Mouse (Mus musculus): ENCODE results near the gene Prr11. TPM values are rescaled to one million over a fixed set of nuclear protein-coding genes. Genes with fewer than 3 reads are reported as not detected.
"Not testable (repeated sequence)": the region's sequence is repeated elsewhere in the genome, so short reads cannot be mapped to it uniquely, and the experiment has no call there.

The Prr11 gene
- polyA plus RNA-seq, 1 experiment from 2014 or later: 2.9 TPM

- no peaks in the 10 kb centered on the region for H3K27me3 ChIP-seq (ENCODE audit: control insufficient read depth, insufficient read depth, low read length)
- H3K4me2 ChIP-seq (replicated peaks): no peak overlapping the region
- no peak overlapping the region for H3K9ac ChIP-seq
- WGBS: 76% methylated on average over 3 of the region's 3 CpGs
- H3K27ac ChIP-seq: no peak overlapping the region
- no peak for DNase-seq (ENCODE audit: low spot score)
- no peaks in the 10 kb centered on the region for H3K4me1 ChIP-seq (replicated peaks; ENCODE audit: control insufficient read depth, insufficient read depth, low read length)
- H3K9me3 ChIP-seq (ENCODE audit: control insufficient read depth, low read length): no peaks in the 10 kb centered on the region
- H3K36me3 ChIP-seq (replicated peaks; ENCODE audit: control insufficient read depth, insufficient read depth): peaks cover 72% of the 10 kb centered on the region
- no peak overlapping the region for H3K4me3 ChIP-seq (replicated peaks; ENCODE audit: low read length)
- ATAC-seq (ENCODE audit: low FRiP score): no peak
These were observed 46.4 kb downstream of the Prr11 start for GRCm38 (mm10) chr11:87062087-87062486.

DNA sequence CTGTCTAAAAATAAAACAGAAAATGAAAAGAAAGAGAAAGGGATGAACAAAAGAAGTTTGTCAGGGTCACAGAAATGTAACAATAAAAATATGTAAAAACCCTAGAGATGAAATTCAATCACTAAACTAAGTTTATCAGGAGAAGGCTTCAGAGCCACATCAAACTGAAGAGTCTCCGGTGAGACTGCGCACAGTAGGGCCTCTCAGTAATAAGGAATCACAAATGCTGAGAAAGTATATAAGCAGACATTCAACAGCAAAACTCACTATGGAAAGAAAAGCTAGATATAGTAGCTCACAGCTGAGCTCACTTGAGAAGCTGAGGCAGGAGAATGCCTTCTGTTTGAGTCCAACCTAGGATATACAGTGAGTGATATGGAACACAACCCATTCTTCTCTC is 48.1 kb downstream of the Prr11 start:
- Histone ChIP-seq H3K27ac (no peak overlapping the region), H3K27me3 (ENCODE audit: control insufficient read depth, insufficient read depth, low read length) (no peaks in the 10 kb centered on the region), H3K9ac (no peak overlapping the region), H3K4me3 (replicated peaks; ENCODE audit: low read length) (no peak overlapping the region), H3K36me3 (replicated peaks; ENCODE audit: control insufficient read depth, insufficient read depth) (peaks cover 87% of the 10 kb centered on the region), H3K4me2 (replicated peaks) (no peak overlapping the region), H3K9me3 (ENCODE audit: control insufficient read depth, low read length) (no peaks in the 10 kb centered on the region), H3K4me1 (replicated peaks; ENCODE audit: control insufficient read depth, insufficient read depth, low read length) (no peaks in the 10 kb centered on the region)
- no peak for DNase-seq (ENCODE audit: low spot score)
- WGBS: 98% methylated on average over 2 of the region's 2 CpGs
- no peak for ATAC-seq (ENCODE audit: low FRiP score)

GRCm38 (mm10) chr11:87056286-87056685 is 52.2 kb downstream of the Prr11 start:
- Histone ChIP-seq H3K27me3 (ENCODE audit: control insufficient read depth, insufficient read depth, low read length) (no peaks in the 10 kb centered on the region), H3K4me3 (replicated peaks; ENCODE audit: low read length) (no peak overlapping the region), H3K9me3 (ENCODE audit: control insufficient read depth, low read length) (no peaks in the 10 kb centered on the region), H3K4me2 (replicated peaks) (no peak overlapping the region), H3K9ac (no peak overlapping the region), H3K4me1 (replicated peaks; ENCODE audit: control insufficient read depth, insufficient read depth, low read length) (no peaks in the 10 kb centered on the region), H3K36me3 (replicated peaks; ENCODE audit: control insufficient read depth, insufficient read depth) (peaks cover 97% of the 10 kb centered on the region), H3K27ac (no peak overlapping the region)
- ATAC-seq (ENCODE audit: low FRiP score): no peak
- WGBS: 95% methylated on average over 6 of the region's 6 CpGs
- DNase-seq (ENCODE audit: low spot score): no peak

- H3K27me3 ChIP-seq (ENCODE audit: control insufficient read depth, insufficient read depth, low read length); H3K9me3 ChIP-seq (ENCODE audit: control insufficient read depth, low read length); H3K4me1 ChIP-seq (replicated peaks; ENCODE audit: control insufficient read depth, insufficient read depth, low read length); ATAC-seq (ENCODE audit: low FRiP score); H3K4me2 ChIP-seq (replicated peaks); H3K9ac ChIP-seq; H3K27ac ChIP-seq; H3K4me3 ChIP-seq (replicated peaks; ENCODE audit: low read length); DNase-seq (ENCODE audit: low spot score): not testable (repeated sequence)
- 98% methylated on average over 7 of the region's 7 CpGs for WGBS
- H3K36me3 ChIP-seq (replicated peaks; ENCODE audit: control insufficient read depth, insufficient read depth): peaks cover 98% of the 10 kb centered on the region
These were observed 59.6 kb downstream of the Prr11 start for GRCm38 (mm10) chr11:87048900-87049299.

DNA sequence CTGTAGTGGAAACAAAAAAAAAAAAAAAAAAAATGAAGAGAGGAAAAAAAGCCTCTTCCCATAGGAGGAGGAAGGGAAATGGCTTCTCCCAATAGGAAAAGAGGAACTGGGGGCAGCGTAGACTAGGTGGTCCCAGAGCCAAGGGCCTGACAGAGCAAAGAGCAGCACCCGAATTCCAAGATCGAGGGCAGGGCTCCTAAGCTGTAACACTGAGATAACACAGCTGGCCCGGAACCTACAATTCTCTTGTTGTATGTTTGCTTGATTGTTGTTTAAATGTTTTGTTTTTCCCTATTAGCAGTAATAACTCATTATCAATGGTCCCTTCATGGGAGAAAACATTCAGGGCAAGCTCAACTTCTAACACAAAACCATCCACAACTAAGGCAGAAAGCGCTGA is 61.5 kb downstream of the Prr11 start:
- Histone ChIP-seq H3K36me3 (replicated peaks; ENCODE audit: control insufficient read depth, insufficient read depth) (peaks cover 98% of the 10 kb centered on the region), H3K4me3 (replicated peaks; ENCODE audit: low read length) (no peak overlapping the region), H3K27ac (no peak overlapping the region), H3K4me1 (replicated peaks; ENCODE audit: control insufficient read depth, insufficient read depth, low read length) (no peaks in the 10 kb centered on the region), H3K4me2 (replicated peaks) (no peak overlapping the region), H3K9me3 (ENCODE audit: control insufficient read depth, low read length) (no peaks in the 10 kb centered on the region), H3K9ac (no peak overlapping the region), H3K27me3 (ENCODE audit: control insufficient read depth, insufficient read depth, low read length) (no peaks in the 10 kb centered on the region)
- ATAC-seq (ENCODE audit: low FRiP score) (no peak), DNase-seq (ENCODE audit: low spot score) (no peak)
- WGBS: 95% methylated on average over 5 of the region's 5 CpGs

DNA sequence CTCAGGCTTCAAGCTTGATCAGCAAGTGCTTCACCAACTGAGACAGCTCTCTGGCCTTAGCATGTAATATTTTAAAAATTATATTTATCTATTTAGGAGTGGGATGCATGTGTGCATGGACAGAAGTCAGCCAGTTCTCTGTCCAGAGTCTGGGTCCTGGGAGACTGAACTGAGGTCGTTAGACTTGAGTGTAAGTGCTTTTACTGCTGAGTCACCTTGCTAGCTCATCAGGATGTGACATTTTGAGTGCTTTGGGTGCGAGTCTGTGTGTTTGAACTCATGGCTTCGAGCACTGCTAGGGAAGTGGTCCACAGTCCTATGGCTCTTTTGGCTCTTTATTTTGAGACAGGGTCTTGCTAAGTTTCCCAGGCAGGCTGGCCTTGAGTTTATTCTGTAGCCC is 65.5 kb downstream of the Prr11 start:
- DNase-seq (ENCODE audit: low spot score) (no peak), ATAC-seq (ENCODE audit: low FRiP score) (no peak)
- no peak overlapping the region for H3K4me3 ChIP-seq (replicated peaks; ENCODE audit: low read length)
- no peaks in the 10 kb centered on the region for H3K4me1 ChIP-seq (replicated peaks; ENCODE audit: control insufficient read depth, insufficient read depth, low read length)
- peaks cover 97% of the 10 kb centered on the region for H3K36me3 ChIP-seq (replicated peaks; ENCODE audit: control insufficient read depth, insufficient read depth)
- WGBS: 91% methylated on average over 3 of the region's 3 CpGs
- no peak overlapping the region for H3K27ac ChIP-seq
- no peak overlapping the region for H3K9ac ChIP-seq
- no peaks in the 10 kb centered on the region for H3K27me3 ChIP-seq (ENCODE audit: control insufficient read depth, insufficient read depth, low read length)
- no peak overlapping the region for H3K4me2 ChIP-seq (replicated peaks)
- H3K9me3 ChIP-seq (ENCODE audit: control insufficient read depth, low read length): no peaks in the 10 kb centered on the region

- H3K4me2 ChIP-seq (replicated peaks): no peak overlapping the region
- H3K9me3 ChIP-seq (ENCODE audit: control insufficient read depth, low read length): no peaks in the 10 kb centered on the region
- WGBS: 86% methylated on average over 9 of the region's 9 CpGs
- H3K27me3 ChIP-seq (ENCODE audit: control insufficient read depth, insufficient read depth, low read length): no peaks in the 10 kb centered on the region
- peaks cover 94% of the 10 kb centered on the region for H3K36me3 ChIP-seq (replicated peaks; ENCODE audit: control insufficient read depth, insufficient read depth)
- H3K27ac ChIP-seq: no peak overlapping the region
- DNase-seq (ENCODE audit: low spot score) (no peak), ATAC-seq (ENCODE audit: low FRiP score) (no peak)
- H3K9ac ChIP-seq: no peak overlapping the region
- H3K4me1 ChIP-seq (replicated peaks; ENCODE audit: control insufficient read depth, insufficient read depth, low read length): no peaks in the 10 kb centered on the region
- no peak overlapping the region for H3K4me3 ChIP-seq (replicated peaks; ENCODE audit: low read length)
These were observed 69.1 kb downstream of the Prr11 start for GRCm38 (mm10) chr11:87039307-87039963.

MicroRNAs encoded within 50 kb of the gene (microRNA counts, 519-probe panel; counts per million panel counts)
- microRNA mmu-miR-301a: 6,607 counts per million, percentile 88 among the panel's probes with 10 or more counts

Small RNA genes lying within 50 kb of the gene (microRNA-seq; reads per million reads assigned to microRNA genes)
- gene Mir301: 2,601 reads per million, percentile 85 among the genes with 10 or more reads in this experiment

Other genes with a start within 250 kb of the Prr11 start
- 3.2 and 3.9 TPM in 2 replicates for gene Ypel2, start 115.0 kb downstream of the Prr11 start, polyA plus RNA-seq (2014; fragmentation: Nextera tagmentation; extraction: Ambion mirVana)
- 157 and 171 TPM in 2 replicates for gene Gdpd1, start 34.6 kb downstream of the Prr11 start, polyA plus RNA-seq (2014; fragmentation: Nextera tagmentation; extraction: Ambion mirVana)
- 22.5 and 23.1 TPM in 2 replicates for gene Smg8, start 21.9 kb downstream of the Prr11 start, polyA plus RNA-seq (2014; fragmentation: Nextera tagmentation; extraction: Ambion mirVana)
- 37.8 and 39.4 TPM in 2 replicates for gene Ska2, start 526 bp upstream of the Prr11 start, polyA plus RNA-seq (2014; fragmentation: Nextera tagmentation; extraction: Ambion mirVana)
- 104 and 107 TPM in 2 replicates for gene Trim37, start 18.4 kb upstream of the Prr11 start, polyA plus RNA-seq (2014; fragmentation: Nextera tagmentation; extraction: Ambion mirVana)

Measured in hindbrain, embryonic 14.5 days (tissue).